Mouse (Mus musculus) liver, embryonic 15.5 days (tissue): Measurements from ENCODE around the gene Exog. TPM values are rescaled to one million over a fixed set of nuclear protein-coding genes. Genes with fewer than 3 reads are reported as not detected.

Source experiments
- ATAC-seq: fragments of 200-750 bp; cut with Nextera tagmentation; 2 replicates; pipeline ENCODE4 v1.8.0; 2017; ENCODE audit warnings: moderate number of reproducible peaks, mild to moderate bottlenecking, moderate library complexity; ENCODE audit not compliant: insufficient read depth
- H3K27ac ChIP-seq: fragments of 300-500 bp; sonication (generic); replicated peaks from 2 replicates; pipeline ENCODE4 v1.5.1; 2015; ENCODE audit warnings: mild to moderate bottlenecking, inconsistent platforms
- H3K27me3 ChIP-seq: fragments of 300-500 bp; sonication (generic); 2 replicates; pipeline ENCODE4 v1.6.1; 2015; ENCODE audit warnings: mild to moderate bottlenecking, inconsistent platforms
- H3K36me3 ChIP-seq: fragments of 300-500 bp; sonication (generic); replicated peaks from 2 replicates; pipeline ENCODE4 v1.6.1; 2015; ENCODE audit warnings: moderate library complexity, mild to moderate bottlenecking, inconsistent platforms
- H3K4me1 ChIP-seq: fragments of 300-500 bp; sonication (generic); replicated peaks from 2 replicates; pipeline ENCODE4 v1.6.1; 2015; ENCODE audit warnings: inconsistent platforms
- H3K4me2 ChIP-seq: fragments of 300-500 bp; sonication (generic); 2 replicates; pipeline ENCODE4 v1.6.1; 2015; ENCODE audit warnings: moderate library complexity, mild to moderate bottlenecking, inconsistent platforms
- H3K4me3 ChIP-seq: fragments of 300-500 bp; sonication (generic); replicated peaks from 2 replicates; pipeline ENCODE4 v1.5.1; 2015; ENCODE audit warnings: mild to moderate bottlenecking, inconsistent platforms
- H3K9ac ChIP-seq: fragments of 300-500 bp; sonication (generic); 2 replicates; pipeline ENCODE4 v1.6.1; 2015; ENCODE audit warnings: moderate library complexity, mild to moderate bottlenecking, inconsistent platforms
- H3K9me3 ChIP-seq: fragments of 300-500 bp; sonication (generic); replicated peaks from 2 replicates; pipeline ENCODE4 v1.6.1; 2016; ENCODE audit warnings: inconsistent platforms
- WGBS: fragments of 180-500 bp; shearing (Covaris S2); methylation state at CpG from one replicate; pipeline ENCODE4 v1.1.7; 2015; ENCODE audit warnings: mixed read lengths; ENCODE audit not compliant: insufficient replicate concordance; 5-methylcytosine and 5-hydroxymethylcytosine counted together
- polyA plus RNA-seq: library from polyadenylated mRNA; unstranded; fragments of >200 nt; fragmentation: Nextera tagmentation; extraction: Ambion mirVana; gene quantifications from 2 replicates; pipeline ENCODE4 v1.2.1, GENCODE M21; 2015

Gene Exog
- polyA plus RNA-seq, 1 experiment from 2014 or later = 5.8 TPM

- H3K27me3 ChIP-seq = no peaks in the 10 kb centered on the region
- WGBS = 68% methylated on average over 12 of the region's 12 CpGs
- H3K4me1 ChIP-seq = peaks cover 4% of the 10 kb centered on the region
- H3K9ac ChIP-seq = no peak overlapping the region
- no peak overlapping the region for H3K4me2 ChIP-seq
- ATAC-seq = no peak
- H3K9me3 ChIP-seq = no peaks in the 10 kb centered on the region
- H3K36me3 ChIP-seq = no peaks in the 10 kb centered on the region
- no peak overlapping the region for H3K4me3 ChIP-seq
- no peak overlapping the region for H3K27ac ChIP-seq
These were observed 24.8 kb upstream of the Exog start for GRCm38 (mm10) chr9:119419852-119420438.

- WGBS = 28% methylated on average over 7 of the region's 7 CpGs
- no peak overlapping the region for H3K4me2 ChIP-seq
- no peaks in the 10 kb centered on the region for H3K27me3 ChIP-seq
- no peaks in the 10 kb centered on the region for H3K9me3 ChIP-seq
- H3K4me1 ChIP-seq = peaks cover 21% of the 10 kb centered on the region
- peak; percentile 63 for ATAC-seq
- H3K9ac ChIP-seq = no peak overlapping the region
- H3K27ac ChIP-seq = no peak overlapping the region
- no peak overlapping the region for H3K4me3 ChIP-seq
- H3K36me3 ChIP-seq = no peaks in the 10 kb centered on the region
These were observed 19.3 kb upstream of the Exog start for GRCm38 (mm10) chr9:119425217-119425975.

GRCm38 (mm10) chr9:119425976-119426415 lies 18.7 kb upstream of the Exog start:
- ATAC-seq = no peak
- H3K9ac ChIP-seq = no peak overlapping the region

GRCm38 (mm10) chr9:119426483-119426882 lies 18.3 kb upstream of the Exog start:
- H3K27ac ChIP-seq = no peak overlapping the region
- H3K36me3 ChIP-seq = no peaks in the 10 kb centered on the region
- H3K9me3 ChIP-seq = no peaks in the 10 kb centered on the region
- H3K4me2 ChIP-seq = no peak overlapping the region
- ATAC-seq = no peak
- H3K4me3 ChIP-seq = no peak overlapping the region
- H3K4me1 ChIP-seq = peaks cover 21% of the 10 kb centered on the region
- no peak overlapping the region for H3K9ac ChIP-seq
- no peaks in the 10 kb centered on the region for H3K27me3 ChIP-seq
- 64% methylated on average over 7 of the region's 7 CpGs for WGBS

More at GRCm38 (mm10) chr9:119425976-119426415, 18.7 kb upstream of the Exog start:
- Histone ChIP-seq H3K9me3 (no peaks in the 10 kb centered on the region), H3K27ac (no peak overlapping the region), H3K27me3 (no peaks in the 10 kb centered on the region), H3K4me2 (no peak overlapping the region), H3K4me3 (no peak overlapping the region), H3K36me3 (no peaks in the 10 kb centered on the region), H3K4me1 (peaks cover 21% of the 10 kb centered on the region)
- WGBS = 73% methylated on average over 13 of the region's 13 CpGs

- 40% methylated on average over 7 of the region's 7 CpGs for WGBS
- H3K9me3 ChIP-seq = no peaks in the 10 kb centered on the region
- ATAC-seq = no peak
These were observed 14.4 kb upstream of the Exog start for GRCm38 (mm10) chr9:119430311-119430710.

GRCm38 (mm10) chr9:119435855-119436254 lies 8.9 kb upstream of the Exog start:
- no peaks in the 10 kb centered on the region for H3K27me3 ChIP-seq
- no peak for ATAC-seq
- 0 out of 2 replicates have a peak, but pooled peaks cover 2% of the 10 kb centered on the region for H3K4me1 ChIP-seq
- H3K4me3 ChIP-seq = no peak overlapping the region
- no peak overlapping the region for H3K27ac ChIP-seq
- no peaks in the 10 kb centered on the region for H3K9me3 ChIP-seq
- no peak overlapping the region for H3K9ac ChIP-seq
- 29% methylated on average over 2 of the region's 2 CpGs for WGBS
- peaks cover 3% of the 10 kb centered on the region; the same call in 1 of the 2 replicates for H3K36me3 ChIP-seq
- H3K4me2 ChIP-seq = no peak overlapping the region

More at GRCm38 (mm10) chr9:119430311-119430710, 14.4 kb upstream of the Exog start:
- Histone ChIP-seq H3K27me3 (no peaks in the 10 kb centered on the region), H3K36me3 (peaks cover 3% of the 10 kb centered on the region; the same call in 1 of the 2 replicates), H3K4me1 (peaks cover 14% of the 10 kb centered on the region), H3K27ac (no peak overlapping the region), H3K9ac (no peak overlapping the region), H3K4me3 (no peak overlapping the region), H3K4me2 (no peak overlapping the region)

- no peak overlapping the region for H3K27ac ChIP-seq
- no peak overlapping the region for H3K4me2 ChIP-seq
- WGBS = 76% methylated on average over 12 of the region's 12 CpGs
- no peaks in the 10 kb centered on the region for H3K27me3 ChIP-seq
- H3K36me3 ChIP-seq = no peaks in the 10 kb centered on the region
- H3K9me3 ChIP-seq = no peaks in the 10 kb centered on the region
- H3K4me3 ChIP-seq = no peak overlapping the region
- no peak for ATAC-seq
- H3K4me1 ChIP-seq = 0 out of 2 replicates have a peak, but pooled peaks cover 2% of the 10 kb centered on the region
- no peak overlapping the region for H3K9ac ChIP-seq
These were observed 6.7 kb upstream of the Exog start for GRCm38 (mm10) chr9:119438065-119438464.

- Histone ChIP-seq H3K27ac (no peak overlapping the region), H3K9me3 (no peaks in the 10 kb centered on the region), H3K9ac (no peak overlapping the region), H3K4me1 (0 out of 2 replicates have a peak, but pooled peaks cover 2% of the 10 kb centered on the region), H3K4me2 (no peak overlapping the region), H3K4me3 (no peak overlapping the region), H3K36me3 (no peaks in the 10 kb centered on the region), H3K27me3 (no peaks in the 10 kb centered on the region)
- ATAC-seq = no peak
- WGBS = 70% methylated on average over 9 of the region's 9 CpGs
These were observed 6.2 kb upstream of the Exog start for GRCm38 (mm10) chr9:119438498-119439000.

- Histone ChIP-seq H3K4me2 (peak overlapping the region; percentile 90), H3K27ac (no peak overlapping the region), H3K9me3 (no peaks in the 10 kb centered on the region), H3K4me1 (peaks cover 30% of the 10 kb centered on the region), H3K4me3 (peak overlapping the region; percentile 69), H3K36me3 (peaks cover 32% of the 10 kb centered on the region), H3K27me3 (no peaks in the 10 kb centered on the region), H3K9ac (peak overlapping the region; percentile 67)
- WGBS = 14% methylated on average over 6 of the region's 6 CpGs
- ATAC-seq = no peak
These were observed 994 bp downstream of the Exog start for GRCm38 (mm10) chr9:119445737-119446136.

- Histone ChIP-seq H3K36me3 (peaks cover 35% of the 10 kb centered on the region), H3K4me2 (no peak overlapping the region), H3K4me1 (no peaks in the 10 kb centered on the region), H3K27me3 (no peaks in the 10 kb centered on the region), H3K27ac (no peak overlapping the region), H3K4me3 (no peak overlapping the region), H3K9ac (no peak overlapping the region), H3K9me3 (no peaks in the 10 kb centered on the region)
- ATAC-seq = no peak
- WGBS = 75% methylated on average over 14 of the region's 14 CpGs
These were observed 11.2 kb downstream of the Exog start for GRCm38 (mm10) chr9:119455967-119456366.

GRCm38 (mm10) chr9:119457122-119457521 lies 12.4 kb downstream of the Exog start:
- Histone ChIP-seq H3K36me3 (peaks cover 34% of the 10 kb centered on the region), H3K4me2 (no peak overlapping the region)

More at GRCm38 (mm10) chr9:119457122-119457521, 12.4 kb downstream of the Exog start:
- Histone ChIP-seq H3K9ac (no peak overlapping the region), H3K4me1 (no peaks in the 10 kb centered on the region), H3K27ac (no peak overlapping the region), H3K4me3 (no peak overlapping the region), H3K27me3 (no peaks in the 10 kb centered on the region), H3K9me3 (no peaks in the 10 kb centered on the region)
- WGBS = 77% methylated on average over 14 of the region's 14 CpGs
- ATAC-seq = no peak
